Mouse (Mus musculus) neural tube, embryonic 12.5 days (tissue): ENCODE data around the gene Fam178b. TPM values are rescaled to one million over a fixed set of nuclear protein-coding genes. Genes with fewer than 3 reads are reported as not detected.

Experiments
- ATAC-seq: fragments of 200-750 bp; cut with Nextera tagmentation; 2 replicates; pipeline ENCODE4 v1.8.0; 2017; ENCODE audit warnings: low read depth, mild to moderate bottlenecking, moderate TSS enrichment, moderate library complexity; ENCODE audit not compliant: low FRiP score
- H3K27ac ChIP-seq: fragments of 300-500 bp; sonication (generic); 2 replicates; pipeline ENCODE4 v1.5.1; 2016
- H3K27me3 ChIP-seq: fragments of 300-500 bp; sonication (generic); replicated peaks from 2 replicates; pipeline ENCODE4 v1.6.1; 2016; ENCODE audit warnings: mild to moderate bottlenecking
- H3K36me3 ChIP-seq: fragments of 300-500 bp; sonication (generic); 2 replicates; pipeline ENCODE4 v1.6.1; 2016; ENCODE audit warnings: mild to moderate bottlenecking
- H3K4me1 ChIP-seq: fragments of 300-500 bp; sonication (generic); 2 replicates; pipeline ENCODE4 v1.6.1; 2016
- H3K4me2 ChIP-seq: fragments of 300-500 bp; sonication (generic); replicated peaks from 2 replicates; pipeline ENCODE4 v1.6.1; 2016; ENCODE audit warnings: mild to moderate bottlenecking
- H3K4me3 ChIP-seq: fragments of 300-500 bp; sonication (generic); 2 replicates; pipeline ENCODE4 v1.5.1; 2016
- H3K9ac ChIP-seq: fragments of 300-500 bp; sonication (generic); 2 replicates; pipeline ENCODE4 v1.6.1; 2016; ENCODE audit warnings: mild to moderate bottlenecking
- H3K9me3 ChIP-seq: fragments of 300-500 bp; sonication (generic); 2 replicates; pipeline ENCODE4 v1.6.1; 2016; ENCODE audit warnings: mild to moderate bottlenecking
- WGBS: fragments of 180-500 bp; shearing (Covaris S2); methylation state at CpG from one replicate; pipeline ENCODE4 v1.1.7; 2016; 5-methylcytosine and 5-hydroxymethylcytosine counted together
- polyA plus RNA-seq: library from polyadenylated mRNA; unstranded; fragments of >200 nt; fragmentation: Nextera tagmentation; extraction: Ambion mirVana; gene quantifications from 2 replicates; pipeline ENCODE4 v1.2.1, GENCODE M21; 2016

Fam178b gene
- polyA plus RNA-seq, 1 experiment from 2014 or later, result 0.48 TPM

GRCm38 (mm10) chr1:36574196-36574955 lies 108.6 kb downstream of the Fam178b start:
- Histone ChIP-seq H3K4me3 (no peak overlapping the region), H3K4me1 (peaks cover 9% of the 10 kb centered on the region; the same call in 1 of the 2 replicates), H3K27ac (no peak overlapping the region), H3K4me2 (no peak overlapping the region), H3K27me3 (no peaks in the 10 kb centered on the region; the same call in 1 of the 2 replicates), H3K36me3 (no peaks in the 10 kb centered on the region), H3K9ac (no peak overlapping the region), H3K9me3 (no peaks in the 10 kb centered on the region)
- 84% methylated on average over 5 of the region's 5 CpGs for WGBS
- ATAC-seq, result no peak

GRCm38 (mm10) chr1:36573524-36573923 lies 109.5 kb downstream of the Fam178b start:
- Histone ChIP-seq H3K4me2 (no peak overlapping the region), H3K9me3 (no peaks in the 10 kb centered on the region), H3K36me3 (no peaks in the 10 kb centered on the region), H3K4me1 (peaks cover 9% of the 10 kb centered on the region; the same call in 1 of the 2 replicates), H3K9ac (no peak overlapping the region), H3K27me3 (no peaks in the 10 kb centered on the region; the same call in 1 of the 2 replicates), H3K27ac (no peak overlapping the region), H3K4me3 (no peak overlapping the region)
- ATAC-seq, result no peak
- WGBS, result 85% methylated on average over 8 of the region's 8 CpGs

GRCm38 (mm10) chr1:36572709-36573108 lies 110.3 kb downstream of the Fam178b start:
- Histone ChIP-seq H3K4me3 (no peak overlapping the region), H3K4me1 (peaks cover 9% of the 10 kb centered on the region; the same call in 1 of the 2 replicates), H3K4me2 (no peak overlapping the region), H3K36me3 (no peaks in the 10 kb centered on the region), H3K27me3 (no peaks in the 10 kb centered on the region), H3K9me3 (no peaks in the 10 kb centered on the region), H3K27ac (no peak overlapping the region), H3K9ac (no peak overlapping the region)
- 53% methylated on average over 1 of the region's 1 CpGs for WGBS
- no peak for ATAC-seq

GRCm38 (mm10) chr1:36572140-36572700 lies 110.8 kb downstream of the Fam178b start:
- 72% methylated on average over 2 of the region's 2 CpGs for WGBS
- H3K9ac ChIP-seq, result no peak overlapping the region
- no peak overlapping the region for H3K27ac ChIP-seq
- no peak overlapping the region for H3K4me2 ChIP-seq
- no peaks in the 10 kb centered on the region for H3K9me3 ChIP-seq
- no peak for ATAC-seq
- H3K27me3 ChIP-seq, result no peaks in the 10 kb centered on the region
- peaks cover 9% of the 10 kb centered on the region; the same call in 1 of the 2 replicates for H3K4me1 ChIP-seq
- H3K4me3 ChIP-seq, result no peak overlapping the region
- no peaks in the 10 kb centered on the region for H3K36me3 ChIP-seq

- H3K36me3 ChIP-seq, result no peaks in the 10 kb centered on the region
- 48% methylated on average over 6 of the region's 6 CpGs for WGBS
- no peak for ATAC-seq
- H3K4me3 ChIP-seq, result no peak overlapping the region
- no peaks in the 10 kb centered on the region for H3K27me3 ChIP-seq
- peaks cover 10% of the 10 kb centered on the region; the same call in 1 of the 2 replicates for H3K4me1 ChIP-seq
- H3K9ac ChIP-seq, result no peak overlapping the region
- H3K4me2 ChIP-seq, result no peak overlapping the region
- no peak overlapping the region for H3K27ac ChIP-seq
- no peaks in the 10 kb centered on the region for H3K9me3 ChIP-seq
Observed at GRCm38 (mm10) chr1:36571627-36572026, 111.4 kb downstream of the Fam178b start.

- 91% methylated on average over 5 of the region's 5 CpGs for WGBS
- no peak for ATAC-seq
- peaks cover 16% of the 10 kb centered on the region; the same call in 1 of the 2 replicates for H3K4me1 ChIP-seq
Observed at GRCm38 (mm10) chr1:36570320-36570719, 112.7 kb downstream of the Fam178b start.

GRCm38 (mm10) chr1:36569694-36570276 lies 113.2 kb downstream of the Fam178b start:
- Histone ChIP-seq H3K4me2 (no peak overlapping the region), H3K4me1 (peaks cover 16% of the 10 kb centered on the region; the same call in 1 of the 2 replicates), H3K4me3 (no peak overlapping the region), H3K27me3 (no peaks in the 10 kb centered on the region), H3K36me3 (no peaks in the 10 kb centered on the region), H3K9me3 (no peaks in the 10 kb centered on the region), H3K27ac (no peak overlapping the region), H3K9ac (no peak overlapping the region)
- 51% methylated on average over 7 of the region's 7 CpGs for WGBS
- no peak for ATAC-seq

More at GRCm38 (mm10) chr1:36570320-36570719, 112.7 kb downstream of the Fam178b start:
- Histone ChIP-seq H3K27me3 (no peaks in the 10 kb centered on the region), H3K4me3 (no peak overlapping the region), H3K36me3 (no peaks in the 10 kb centered on the region), H3K9me3 (no peaks in the 10 kb centered on the region), H3K9ac (no peak overlapping the region), H3K27ac (no peak overlapping the region), H3K4me2 (no peak overlapping the region)

- H3K27me3 ChIP-seq, result no peaks in the 10 kb centered on the region
- H3K4me3 ChIP-seq, result no peak overlapping the region
- H3K4me2 ChIP-seq, result no peak overlapping the region
- H3K9me3 ChIP-seq, result no peaks in the 10 kb centered on the region
- no peak overlapping the region for H3K27ac ChIP-seq
- no peak for ATAC-seq
- no peak overlapping the region for H3K9ac ChIP-seq
- 76% methylated on average over 4 of the region's 4 CpGs for WGBS
- peaks cover 12% of the 10 kb centered on the region; the same call in 1 of the 2 replicates for H3K4me1 ChIP-seq
- no peaks in the 10 kb centered on the region for H3K36me3 ChIP-seq
Observed at GRCm38 (mm10) chr1:36568776-36569175, 114.2 kb downstream of the Fam178b start.

GRCm38 (mm10) chr1:36567818-36568603 lies 115.0 kb downstream of the Fam178b start:
- Histone ChIP-seq H3K4me1 (peaks cover 12% of the 10 kb centered on the region; the same call in 1 of the 2 replicates), H3K27me3 (no peaks in the 10 kb centered on the region; the same call in 1 of the 2 replicates), H3K36me3 (no peaks in the 10 kb centered on the region), H3K4me2 (no peak overlapping the region), H3K9ac (no peak overlapping the region), H3K9me3 (no peaks in the 10 kb centered on the region), H3K27ac (no peak overlapping the region), H3K4me3 (no peak overlapping the region)
- WGBS, result 51% methylated on average over 21 of the region's 21 CpGs
- ATAC-seq, result no peak

- ATAC-seq, result no peak
- Histone ChIP-seq H3K4me1 (0 out of 2 replicates have a peak, but pooled peaks cover 7% of the 10 kb centered on the region), H3K27me3 (no peaks in the 10 kb centered on the region; the same call in 1 of the 2 replicates), H3K4me3 (no peak overlapping the region), H3K4me2 (no peak overlapping the region), H3K27ac (no peak overlapping the region), H3K36me3 (no peaks in the 10 kb centered on the region), H3K9ac (peak overlapping the region; percentile 18; the same call in 1 of the 2 replicates), H3K9me3 (no peaks in the 10 kb centered on the region)
- 8% methylated on average over 2 of the region's 2 CpGs for WGBS
Observed at GRCm38 (mm10) chr1:36566425-36566824, 116.6 kb downstream of the Fam178b start.

- peaks cover 10% of the 10 kb centered on the region for H3K4me1 ChIP-seq
- no peak overlapping the region for H3K27ac ChIP-seq
- H3K4me3 ChIP-seq, result no peak overlapping the region
- no peaks in the 10 kb centered on the region for H3K9me3 ChIP-seq
- no peaks in the 10 kb centered on the region for H3K36me3 ChIP-seq
- no peaks in the 10 kb centered on the region; the same call in 1 of the 2 replicates for H3K27me3 ChIP-seq
- H3K4me2 ChIP-seq, result no peak overlapping the region
- H3K9ac ChIP-seq, result no peak overlapping the region
- ATAC-seq, result no peak
- WGBS, result 82% methylated on average over 6 of the region's 6 CpGs
Observed at GRCm38 (mm10) chr1:36564101-36564500, 118.9 kb downstream of the Fam178b start.
